Mouse (Mus musculus) CH12.LX (cell line): ENCODE measurements around the gene Sparc. TPM values are rescaled to one million over a fixed set of nuclear protein-coding genes. Genes with fewer than 3 reads are reported as not detected.

Experiments
- DNase-seq: peaks from one replicate; pipeline ENCODE4 v3.0.0-alpha.2; 2013; ENCODE audit errors: extremely low read depth
- H3K27ac ChIP-seq: 2 replicates; pipeline ENCODE4 v1.5.1; 2012; ENCODE audit warnings: low read depth, mild to moderate bottlenecking, control low read depth, moderate library complexity; ENCODE audit not compliant: insufficient read depth
- H3K27me3 ChIP-seq: replicated peaks from 2 replicates; pipeline ENCODE3; 2012; ENCODE audit warnings: inconsistent platforms
- H3K36me3 ChIP-seq, 2 experiments: replicated peaks in 1 of 2; 2 replicates each; pipeline versions ENCODE3 to v1.6.1; 2012; ENCODE audit warnings: inconsistent platforms in 1 of 2, low read length in 1 of 2, mild to moderate bottlenecking in 1 of 2, mixed read lengths in 1 of 2, moderate library complexity in 1 of 2; ENCODE audit not compliant: control insufficient read depth in 1 of 2, insufficient read depth in 1 of 2
- H3K4me1 ChIP-seq, 2 experiments: 2 replicates each; pipeline ENCODE4 v1.6.1; 2012; ENCODE audit warnings: inconsistent platforms in 1 of 2, moderate library complexity in 1 of 2; ENCODE audit not compliant: insufficient read depth in 2 of 2, control insufficient read depth in 1 of 2
- H3K4me2 ChIP-seq: 2 replicates; pipeline ENCODE4 v1.6.1; 2012; ENCODE audit warnings: low read depth, mild to moderate bottlenecking, control low read depth; ENCODE audit not compliant: poor library complexity, insufficient read depth, severe bottlenecking
- H3K4me3 ChIP-seq, 3 experiments: fragments of 150-350 bp in 1 of 3; sonication (generic) in 1 of 3; replicated peaks in 1 of 3; 2 replicates each; pipeline versions ENCODE3 to v1.5.1; 2011 to 2012; ENCODE audit warnings: low read depth in 2 of 3, low read length in 2 of 3, mild to moderate bottlenecking in 2 of 3, moderate library complexity in 2 of 3, control low read depth in 1 of 3, improper control_type of control experiment in 1 of 3, inconsistent platforms in 1 of 3, mixed read lengths in 1 of 3; ENCODE audit not compliant: poor library complexity in 1 of 3
- H3K79me2 ChIP-seq: replicated peaks from 2 replicates; pipeline ENCODE4 v1.6.1; 2012; ENCODE audit warnings: mild to moderate bottlenecking, moderate library complexity; ENCODE audit not compliant: control insufficient read depth, poor library complexity, insufficient read depth, severe bottlenecking; ENCODE audit errors: extremely low read depth
- H3K9ac ChIP-seq: 2 replicates; pipeline ENCODE4 v1.6.1; 2012; ENCODE audit warnings: low read depth, mild to moderate bottlenecking, control low read depth, moderate library complexity; ENCODE audit not compliant: insufficient read depth
- H3K9me3 ChIP-seq: replicated peaks from 2 replicates; pipeline ENCODE3; 2012; ENCODE audit warnings: low read length, inconsistent platforms, mixed read lengths
- BHLHE40 ChIP-seq: IDR thresholded peaks from 2 replicates; pipeline ENCODE4 v1.6.1; 2011; ENCODE audit warnings: mild to moderate bottlenecking, low read depth, low read length, improper control_type of control experiment
- CHD1 ChIP-seq: IDR thresholded peaks from 2 replicates; pipeline ENCODE4 v1.6.1; 2012; ENCODE audit warnings: low read depth, low read length, improper control_type of control experiment, inconsistent platforms
- CHD2 ChIP-seq: IDR thresholded peaks from 2 replicates; pipeline ENCODE4 v1.6.1; 2011; ENCODE audit warnings: low read length, improper control_type of control experiment
- CTCF ChIP-seq, 2 experiments: IDR thresholded peaks in 1 of 2; conservative IDR thresholded peaks in 1 of 2; 2 replicates each; pipeline ENCODE4 v1.5.1; 2011 to 2012; ENCODE audit warnings: low read depth in 2 of 2, low read length in 2 of 2, improper control_type of control experiment in 1 of 2, inconsistent platforms in 1 of 2, mild to moderate bottlenecking in 1 of 2, moderate library complexity in 1 of 2
- E2F4 ChIP-seq: IDR thresholded peaks from 2 replicates; pipeline ENCODE4 v1.6.1; 2011; ENCODE audit warnings: low read depth, low read length, improper control_type of control experiment; ENCODE audit not compliant: insufficient replicate concordance
- ELF1 ChIP-seq: IDR thresholded peaks from 2 replicates; pipeline ENCODE4 v1.6.1; 2014; ENCODE audit warnings: low read depth, mild to moderate bottlenecking, inconsistent platforms, low read length, improper control_type of control experiment
- EP300 ChIP-seq: IDR thresholded peaks from 2 replicates; pipeline ENCODE4 v1.6.1; 2011; ENCODE audit warnings: low read length, improper control_type of control experiment
- ETS1 ChIP-seq: conservative IDR thresholded peaks from 2 replicates; pipeline ENCODE4 v1.6.1; 2012; ENCODE audit warnings: low read depth, mild to moderate bottlenecking, inconsistent platforms, low read length, improper control_type of control experiment, moderate library complexity
- HCFC1 ChIP-seq: IDR thresholded peaks from 2 replicates; pipeline ENCODE4 v1.6.1; 2012; ENCODE audit warnings: low read depth, mild to moderate bottlenecking, inconsistent platforms, low read length, improper control_type of control experiment
- IRF4 ChIP-seq: IDR thresholded peaks from 2 replicates; pipeline ENCODE4 v1.6.1; 2014; ENCODE audit warnings: low read depth, mild to moderate bottlenecking, inconsistent platforms, low read length, improper control_type of control experiment
- JUN ChIP-seq: IDR thresholded peaks from 2 replicates; pipeline ENCODE4 v1.6.1; 2011; ENCODE audit warnings: low read depth, mild to moderate bottlenecking, low read length, improper control_type of control experiment, moderate library complexity; ENCODE audit not compliant: insufficient read depth
- JUND ChIP-seq: conservative IDR thresholded peaks from 2 replicates; pipeline ENCODE4 v1.6.1; 2011; ENCODE audit warnings: low read depth, low read length, improper control_type of control experiment
- KAT2A ChIP-seq: IDR thresholded peaks from 2 replicates; pipeline ENCODE4 v1.6.1; 2012; ENCODE audit warnings: low read length, improper control_type of control experiment, inconsistent platforms; ENCODE audit not compliant: insufficient replicate concordance
- MAFK ChIP-seq: IDR thresholded peaks from 2 replicates; pipeline ENCODE4 v1.6.1; 2011; ENCODE audit warnings: low read length, improper control_type of control experiment; ENCODE audit not compliant: insufficient replicate concordance
- MAX ChIP-seq: IDR thresholded peaks from 2 replicates; pipeline ENCODE4 v1.6.1; 2011; ENCODE audit warnings: low read length, improper control_type of control experiment
- MEF2A ChIP-seq: IDR thresholded peaks from 2 replicates; pipeline ENCODE4 v1.6.1; 2014; ENCODE audit warnings: low read depth, mild to moderate bottlenecking, inconsistent platforms, low read length, improper control_type of control experiment, borderline replicate concordance
- MXI1 ChIP-seq: IDR thresholded peaks from 2 replicates; pipeline ENCODE4 v1.6.1; 2011; ENCODE audit warnings: mild to moderate bottlenecking, low read depth, low read length, improper control_type of control experiment
- MYC ChIP-seq: IDR thresholded peaks from 2 replicates; pipeline ENCODE4 v1.6.1; 2011; ENCODE audit warnings: low read depth, mild to moderate bottlenecking, improper control_type of control experiment, low read length
- NELFE ChIP-seq: IDR thresholded peaks from 2 replicates; pipeline ENCODE4 v1.6.1; 2011; ENCODE audit warnings: low read depth, low read length, improper control_type of control experiment
- NRF1 ChIP-seq: IDR thresholded peaks from 2 replicates; pipeline ENCODE4 v1.6.1; 2014; ENCODE audit warnings: low read depth, mild to moderate bottlenecking, inconsistent platforms, low read length, improper control_type of control experiment, moderate library complexity
- PAX5 ChIP-seq: IDR thresholded peaks from 2 replicates; pipeline ENCODE4 v1.6.1; 2012; ENCODE audit warnings: low read length, inconsistent platforms, mixed read lengths
- POLR2AphosphoS2 ChIP-seq: IDR thresholded peaks from 2 replicates; pipeline ENCODE4 v1.6.1; 2011; ENCODE audit warnings: low read depth, low read length, improper control_type of control experiment
- RCOR1 ChIP-seq: conservative IDR thresholded peaks from 2 replicates; pipeline ENCODE4 v1.6.1; 2012; ENCODE audit warnings: low read depth, mild to moderate bottlenecking, inconsistent platforms, low read length, improper control_type of control experiment
- SIN3A ChIP-seq: IDR thresholded peaks from 2 replicates; pipeline ENCODE4 v1.6.1; 2012; ENCODE audit warnings: low read length, improper control_type of control experiment, inconsistent platforms
- SMC3 ChIP-seq: IDR thresholded peaks from 2 replicates; pipeline ENCODE4 v1.6.1; 2011; ENCODE audit warnings: low read depth, low read length, improper control_type of control experiment
- TBP ChIP-seq: conservative IDR thresholded peaks from 2 replicates; pipeline ENCODE4 v1.6.1; 2011; ENCODE audit warnings: low read depth, low read length, improper control_type of control experiment
- TCF12 ChIP-seq: IDR thresholded peaks from 2 replicates; pipeline ENCODE4 v1.6.1; 2014; ENCODE audit warnings: low read depth, mild to moderate bottlenecking, inconsistent platforms, low read length, improper control_type of control experiment
- UBTF ChIP-seq: IDR thresholded peaks from 2 replicates; pipeline ENCODE4 v1.6.1; 2012; ENCODE audit warnings: low read depth, mild to moderate bottlenecking, inconsistent platforms, low read length, improper control_type of control experiment, moderate library complexity
- USF2 ChIP-seq: conservative IDR thresholded peaks from 2 replicates; pipeline ENCODE4 v1.6.1; 2011; ENCODE audit warnings: low read depth, low read length, improper control_type of control experiment
- ZC3H11A ChIP-seq: IDR thresholded peaks from 2 replicates; pipeline ENCODE4 v1.6.1; 2012; ENCODE audit warnings: low read depth, mild to moderate bottlenecking, inconsistent platforms, low read length, improper control_type of control experiment
- ZKSCAN1 ChIP-seq: IDR thresholded peaks from 2 replicates; pipeline ENCODE4 v1.6.1; 2012; ENCODE audit warnings: low read depth, inconsistent platforms, low read length, improper control_type of control experiment, borderline replicate concordance
- ZMIZ1 ChIP-seq: IDR thresholded peaks from 2 replicates; pipeline ENCODE4 v1.6.1; 2012; ENCODE audit warnings: low read depth, mild to moderate bottlenecking, inconsistent platforms, low read length, improper control_type of control experiment
- ZNF384 ChIP-seq: IDR thresholded peaks from 2 replicates; pipeline ENCODE4 v1.6.1; 2012; ENCODE audit warnings: low read depth, low read length, improper control_type of control experiment, inconsistent platforms
- dilution Hi-C: fragments of 300-500 bp; cut with MboI; formaldehyde crosslinking; loops from 2 replicates; pipeline ENCODE4 v1.14.3; 2020; ENCODE audit warnings: low sequenced_read_pairs; ENCODE audit not compliant: extremely low pct_unique_long_range_greater_than_20kb, extremely low pct_ligation_motif_present
- in situ Hi-C: fragments of 300-500 bp; cut with MboI; formaldehyde crosslinking; loops from 3 replicates; pipeline ENCODE4 v1.14.3; 2019; ENCODE audit warnings: low sequenced_read_pairs, low pct_ligation_motif_present, low pct_unique_long_range_greater_than_20kb, mixed read lengths
- polyA plus RNA-seq: library from polyadenylated mRNA; unstranded; fragments of >175 nt; gene quantifications from 2 replicates; pipeline ENCODE4 v1.2.1, GENCODE M21; 2012; ENCODE audit warnings: low read depth; ENCODE audit not compliant: insufficient read length
- total RNA-seq, 2 experiments: library from RNA; depleted of rRNA; stranded (reverse); fragments of 300-350 nt in 1 of 2; fragments of >200 nt in 1 of 2; gene quantifications; 2 replicates each; pipeline ENCODE4 v1.2.3; 2012 to 2014

The Sparc gene
- total and polyA plus RNA-seq, 3 experiments: 0.13 to 0.57 TPM; not detected in 1

DNA sequence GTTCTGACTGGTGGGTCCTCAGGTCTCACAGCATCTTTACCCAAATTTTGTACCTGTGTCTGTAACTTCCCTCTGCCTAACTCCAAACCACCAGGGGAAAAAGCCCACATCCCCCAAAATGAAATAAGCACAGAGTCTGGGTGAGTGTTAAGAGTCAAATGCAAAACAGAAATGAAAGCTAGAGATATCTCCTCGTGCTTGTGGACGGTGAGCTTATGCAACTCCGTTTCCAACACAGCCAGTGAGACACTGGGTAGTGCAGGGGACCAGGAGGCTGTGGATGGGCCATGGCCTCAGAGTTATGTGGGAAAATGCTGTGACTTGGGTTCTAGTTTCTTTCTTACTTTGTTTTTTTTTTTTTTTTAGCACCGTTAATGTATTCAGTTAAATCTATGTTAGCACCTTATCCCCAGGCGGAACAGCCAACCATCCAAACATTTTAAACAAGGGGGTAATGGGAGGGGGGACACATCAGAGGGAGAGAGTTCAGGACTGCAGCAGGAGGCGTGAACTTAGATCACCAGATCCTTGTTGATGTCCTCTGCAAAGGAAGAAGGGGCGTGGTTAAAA is 27.8 kb downstream of the Sparc start:
- Histone ChIP-seq H3K27me3 (peaks cover 12% of the 10 kb centered on the region), H3K4me1 (peaks cover 4 to 18% of the 10 kb centered on the region in 2 experiments), H3K4me3 (no peak overlapping the region), H3K36me3 (no peaks in the 10 kb centered on the region), H3K4me2 (peak overlapping the region; percentile 96), H3K9ac (peak overlapping the region; percentile 43), H3K27ac (no peak overlapping the region), H3K79me2 (no peaks in the 10 kb centered on the region), H3K9me3 (no peaks in the 10 kb centered on the region)
- TF ChIP-seq CHD2 (0 out of 2 replicates have a peak, but pooled peaks have one; percentile 34), ZC3H11A (no peak), CHD1 (peak; percentile 80; the same call in 1 of the 2 replicates), ELF1 (no peak), HCFC1 (no peak), IRF4 (peak; percentile 29; the same call in 1 of the 2 replicates), ETS1 (0 out of 2 replicates have a peak, but pooled peaks have one; percentile 8), MAX (0 out of 2 replicates have a peak, but pooled peaks have one; percentile 35), JUN (no peak), POLR2AphosphoS2 (no peak), UBTF (no peak), PAX5 (no peak), ZNF384 (peak; percentile 71), BHLHE40 (peak; percentile 55; the same call in 1 of the 2 replicates), KAT2A (no peak), USF2 (no peak), MAFK (no peak), MYC (0 out of 2 replicates have a peak, but pooled peaks have one; percentile 32), TBP (no peak), MEF2A (0 out of 2 replicates have a peak, but pooled peaks have one; percentile 31), CTCF (conservative IDR thresholded peaks at IDR 0.05 in 1 of 2, IDR thresholded peaks at IDR 0.05 in 1 of 2; ENCODE audit: low read depth in 2 of 2, low read length in 2 of 2) (no peak), MXI1 (peak; percentile 79), E2F4 (no peak), SIN3A (peak; percentile 79; the same call in 1 of the 2 replicates), NELFE (0 out of 2 replicates have a peak, but pooled peaks have one; percentile 20), SMC3 (no peak), EP300 (0 out of 2 replicates have a peak, but pooled peaks have one; percentile 29), RCOR1 (0 out of 2 replicates have a peak, but pooled peaks have one; percentile 28), JUND (no peak; the same call in 1 of the 2 replicates), TCF12 (0 out of 2 replicates have a peak, but pooled peaks have one; percentile 26), ZMIZ1 (0 out of 2 replicates have a peak, but pooled peaks have one; percentile 46), ZKSCAN1 (no peak), NRF1 (0 out of 2 replicates have a peak, but pooled peaks have one; percentile 18)
- in situ Hi-C loops: loop anchor here (25.0 kb wide), 1 partner anchor 508 kb away; no protein-coding TSS in a partner anchor
- no peak for DNase-seq
- dilution Hi-C loops: no loop called here
